Mouse (Mus musculus): ENCODE data around the gene Cutal.

Cutal gene

GRCm38 (mm10) chr2:34920144-34920543 is 45.9 kb downstream of the Cutal start:
- no peak for DNase-seq

DNA sequence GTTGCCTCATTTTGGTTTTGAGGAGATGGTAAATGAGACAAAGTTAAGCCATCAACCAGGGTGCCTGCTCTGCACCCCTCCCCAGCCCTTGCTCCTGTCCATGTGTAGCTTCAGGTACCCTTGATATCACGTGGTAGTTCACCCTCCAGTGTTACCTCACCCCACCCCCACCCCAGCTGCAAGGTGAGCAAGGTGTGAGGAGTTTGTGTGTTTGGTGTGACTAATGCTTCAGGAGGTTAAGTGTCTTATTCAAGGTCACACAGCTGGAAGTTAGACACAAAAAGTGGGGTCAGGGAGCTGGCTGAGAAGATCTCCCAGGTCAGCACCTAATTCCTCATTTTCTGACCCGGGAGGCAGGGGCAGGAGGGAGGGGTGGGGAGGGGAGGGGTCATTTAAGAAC is 48.5 kb downstream of the Cutal start:
- no peak for DNase-seq

DNA sequence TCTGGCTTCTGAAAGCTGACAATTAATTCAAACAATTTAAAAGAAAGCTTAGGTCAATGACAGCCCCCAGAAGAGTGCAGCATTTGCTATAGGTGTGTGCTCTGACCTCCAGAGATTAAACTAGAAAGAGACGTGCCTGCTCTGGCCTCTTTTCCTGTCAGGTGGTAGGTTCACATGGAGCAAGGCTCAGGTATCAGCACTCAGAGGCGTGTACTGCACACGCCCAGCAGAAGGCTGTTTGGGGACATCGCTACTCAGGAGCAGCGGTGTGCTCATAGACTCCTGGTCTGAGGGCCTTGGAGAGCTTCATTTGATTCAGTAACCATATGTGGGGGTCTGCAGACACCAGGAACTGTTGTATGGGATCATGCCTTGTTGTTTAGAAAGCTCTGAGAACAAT is 53.1 kb downstream of the Cutal start:
- no peak for DNase-seq

DNA sequence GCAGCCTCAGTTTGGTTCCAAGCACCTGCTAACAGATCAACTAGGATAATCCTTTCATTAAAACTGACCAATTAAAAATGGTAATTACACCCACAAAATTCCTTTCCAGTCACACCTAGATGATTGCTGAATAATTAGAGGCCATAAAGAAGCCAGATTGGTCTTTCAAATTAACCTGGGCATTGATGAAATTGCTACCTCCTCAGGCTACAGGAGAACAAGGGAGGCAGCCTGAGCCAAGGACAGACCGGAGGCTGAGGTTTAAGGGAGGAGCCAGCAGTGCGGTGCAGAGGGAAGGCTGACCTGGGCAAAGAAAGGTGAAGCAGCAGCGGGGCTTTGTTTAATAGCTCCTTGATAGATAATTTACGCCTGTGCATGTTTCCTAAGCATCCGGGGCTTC is 63.3 kb downstream of the Cutal start:
- DNase-seq, result no peak

GRCm38 (mm10) chr2:34938269-34939208 is 64.3 kb downstream of the Cutal start:
- DNase-seq, result no peak

GRCm38 (mm10) chr2:34940246-34940645 is 66.0 kb downstream of the Cutal start:
- no peak for DNase-seq

GRCm38 (mm10) chr2:34941061-34941675 is 67.0 kb downstream of the Cutal start:
- no peak for DNase-seq
